Mouse (Mus musculus): ENCODE results near the gene Il31.

- TF ChIP-seq CTCF (IDR thresholded peaks at IDR 0.05; ENCODE audit: borderline replicate concordance, control insufficient read depth, extremely low read depth, insufficient read depth, low read length, poor library complexity) (no peak), POLR2A (IDR thresholded peaks at IDR 0.05; ENCODE audit: control insufficient read depth, extremely low read depth, insufficient read depth, low read length, poor library complexity) (no peak)
Observed at GRCm38 (mm10) chr5:123442283-123442682, 47.0 kb downstream of the Il31 start.
